Mouse (Mus musculus): ENCODE data around the gene Duoxa1. TPM values are rescaled to one million over a fixed set of nuclear protein-coding genes. Genes with fewer than 3 reads are reported as not detected.

Duoxa1 gene
- polyA plus RNA-seq, 1 experiment from 2014 or later = 11.4 TPM

GRCm38 (mm10) chr2:122317384-122317783, 3.9 kb upstream of the Duoxa1 start:
- Histone ChIP-seq H3K4me2 (ENCODE audit: low read depth, low read length) (no peak overlapping the region), H3K27ac (ENCODE audit: low read length) (no peak overlapping the region), H3K27me3 (ENCODE audit: control insufficient read depth, insufficient read depth, low read length) (peaks cover 19% of the 10 kb centered on the region), H3K4me1 (ENCODE audit: control insufficient read depth, insufficient read depth, low read length) (no peaks in the 10 kb centered on the region; the same call in 1 of the 2 replicates), H3K9ac (ENCODE audit: low read length) (no peak overlapping the region), H3K36me3 (ENCODE audit: control insufficient read depth, insufficient read depth, low read length) (no peaks in the 10 kb centered on the region), H3K9me3 (replicated peaks; ENCODE audit: control insufficient read depth, low read length) (no peaks in the 10 kb centered on the region), H3K4me3 (replicated peaks; ENCODE audit: low read length) (no peak overlapping the region)
- WGBS = 59% methylated on average over 4 of the region's 4 CpGs
- no peak for ATAC-seq (ENCODE audit: insufficient read depth, low FRiP score)

GRCm38 (mm10) chr2:122315372-122315771, 1.8 kb upstream of the Duoxa1 start, which contains the start of gene Duox1:
Gene Duox1, plus strand, starts transcription at chr2:122315672.
- WGBS = 86% methylated on average over 7 of the region's 7 CpGs
- no peak for ATAC-seq (ENCODE audit: insufficient read depth, low FRiP score)
- Histone ChIP-seq H3K4me3 (replicated peaks; ENCODE audit: low read length) (no peak within 1 kb of the TSS), H3K27ac (ENCODE audit: low read length) (no peak within 1 kb of the TSS), H3K4me1 (ENCODE audit: control insufficient read depth, insufficient read depth, low read length) (no peaks in the 10 kb centered on the region; the same call in 1 of the 2 replicates), H3K36me3 (ENCODE audit: control insufficient read depth, insufficient read depth, low read length) (no peaks in the 10 kb centered on the region), H3K9ac (ENCODE audit: low read length) (no peak within 1 kb of the TSS), H3K27me3 (ENCODE audit: control insufficient read depth, insufficient read depth, low read length) (peaks cover 25% of the 10 kb centered on the region), H3K4me2 (ENCODE audit: low read depth, low read length) (0 out of 2 replicates have a peak within 1 kb of the TSS, but pooled peaks have one; percentile 48), H3K9me3 (replicated peaks; ENCODE audit: control insufficient read depth, low read length) (no peaks in the 10 kb centered on the region)

- no peaks in the 10 kb centered on the region for H3K36me3 ChIP-seq (ENCODE audit: control insufficient read depth, insufficient read depth, low read length)
- H3K9ac ChIP-seq (ENCODE audit: low read length) = peak overlapping the region; percentile 40
- peak overlapping the region; percentile 48 for H3K4me2 ChIP-seq (ENCODE audit: low read depth, low read length)
- ATAC-seq (ENCODE audit: insufficient read depth, low FRiP score) = peak; percentile 77; the same call in 1 of the 2 replicates
- peak overlapping the region; percentile 4; the same call in 1 of the 2 replicates for H3K27ac ChIP-seq (ENCODE audit: low read length)
- H3K4me3 ChIP-seq (replicated peaks; ENCODE audit: low read length) = peak overlapping the region; percentile 37
- H3K27me3 ChIP-seq (ENCODE audit: control insufficient read depth, insufficient read depth, low read length) = peaks cover 32% of the 10 kb centered on the region
- H3K4me1 ChIP-seq (ENCODE audit: control insufficient read depth, insufficient read depth, low read length) = no peaks in the 10 kb centered on the region; the same call in 1 of the 2 replicates
- H3K9me3 ChIP-seq (replicated peaks; ENCODE audit: control insufficient read depth, low read length) = no peaks in the 10 kb centered on the region
- 4% methylated on average over 27 of the region's 27 CpGs for WGBS
Observed at GRCm38 (mm10) chr2:122312722-122313417, 660 bp downstream of the Duoxa1 start.

- Histone ChIP-seq H3K36me3 (ENCODE audit: control insufficient read depth, insufficient read depth, low read length) (no peaks in the 10 kb centered on the region), H3K9me3 (replicated peaks; ENCODE audit: control insufficient read depth, low read length) (no peaks in the 10 kb centered on the region), H3K4me3 (replicated peaks; ENCODE audit: low read length) (no peak overlapping the region), H3K9ac (ENCODE audit: low read length) (no peak overlapping the region), H3K27ac (ENCODE audit: low read length) (no peak overlapping the region), H3K4me2 (ENCODE audit: low read depth, low read length) (no peak overlapping the region), H3K27me3 (ENCODE audit: control insufficient read depth, insufficient read depth, low read length) (peaks cover 35% of the 10 kb centered on the region), H3K4me1 (ENCODE audit: control insufficient read depth, insufficient read depth, low read length) (no peaks in the 10 kb centered on the region; the same call in 1 of the 2 replicates)
- no peak for ATAC-seq (ENCODE audit: insufficient read depth, low FRiP score)
- 56% methylated on average over 2 of the region's 2 CpGs for WGBS
Observed at GRCm38 (mm10) chr2:122311561-122311960, 2.0 kb downstream of the Duoxa1 start.

GRCm38 (mm10) chr2:122309647-122310046, 3.9 kb downstream of the Duoxa1 start:
- no peak overlapping the region for H3K9ac ChIP-seq (ENCODE audit: low read length)
- H3K4me2 ChIP-seq (ENCODE audit: low read depth, low read length) = no peak overlapping the region
- WGBS = 33% methylated on average over 3 of the region's 3 CpGs
- no peak for ATAC-seq (ENCODE audit: insufficient read depth, low FRiP score)
- H3K4me1 ChIP-seq (ENCODE audit: control insufficient read depth, insufficient read depth, low read length) = peaks cover 4% of the 10 kb centered on the region; the same call in 1 of the 2 replicates
- H3K4me3 ChIP-seq (replicated peaks; ENCODE audit: low read length) = no peak overlapping the region
- no peaks in the 10 kb centered on the region for H3K9me3 ChIP-seq (replicated peaks; ENCODE audit: control insufficient read depth, low read length)
- H3K36me3 ChIP-seq (ENCODE audit: control insufficient read depth, insufficient read depth, low read length) = no peaks in the 10 kb centered on the region
- no peak overlapping the region for H3K27ac ChIP-seq (ENCODE audit: low read length)
- H3K27me3 ChIP-seq (ENCODE audit: control insufficient read depth, insufficient read depth, low read length) = peaks cover 38% of the 10 kb centered on the region

- H3K4me1 ChIP-seq (ENCODE audit: control insufficient read depth, insufficient read depth, low read length) = peaks cover 8% of the 10 kb centered on the region
- peak overlapping the region; percentile 69; the same call in 1 of the 2 replicates for H3K27ac ChIP-seq (ENCODE audit: low read length)
- no peaks in the 10 kb centered on the region for H3K36me3 ChIP-seq (ENCODE audit: control insufficient read depth, insufficient read depth, low read length)
- no peaks in the 10 kb centered on the region for H3K9me3 ChIP-seq (replicated peaks; ENCODE audit: control insufficient read depth, low read length)
- 0 out of 2 replicates have a peak overlapping the region, but pooled peaks have one; percentile 26 for H3K9ac ChIP-seq (ENCODE audit: low read length)
- peaks cover 43% of the 10 kb centered on the region for H3K27me3 ChIP-seq (ENCODE audit: control insufficient read depth, insufficient read depth, low read length)
- peak; percentile 54 for ATAC-seq (ENCODE audit: insufficient read depth, low FRiP score)
- WGBS = 34% methylated on average over 4 of the region's 4 CpGs
- no peak overlapping the region for H3K4me2 ChIP-seq (ENCODE audit: low read depth, low read length)
- H3K4me3 ChIP-seq (replicated peaks; ENCODE audit: low read length) = no peak overlapping the region
Observed at GRCm38 (mm10) chr2:122306184-122306583, 7.3 kb downstream of the Duoxa1 start.

- Histone ChIP-seq H3K9me3 (replicated peaks; ENCODE audit: control insufficient read depth, low read length) (no peaks in the 10 kb centered on the region), H3K27me3 (ENCODE audit: control insufficient read depth, insufficient read depth, low read length) (peaks cover 46% of the 10 kb centered on the region), H3K27ac (ENCODE audit: low read length) (no peak overlapping the region), H3K4me2 (ENCODE audit: low read depth, low read length) (0 out of 2 replicates have a peak overlapping the region, but pooled peaks have one; percentile 3), H3K9ac (ENCODE audit: low read length) (no peak overlapping the region), H3K4me3 (replicated peaks; ENCODE audit: low read length) (no peak overlapping the region), H3K4me1 (ENCODE audit: control insufficient read depth, insufficient read depth, low read length) (peaks cover 13% of the 10 kb centered on the region), H3K36me3 (ENCODE audit: control insufficient read depth, insufficient read depth, low read length) (no peaks in the 10 kb centered on the region)
- WGBS = 80% methylated on average over 16 of the region's 16 CpGs
- no peak for ATAC-seq (ENCODE audit: insufficient read depth, low FRiP score)
Observed at GRCm38 (mm10) chr2:122305097-122305892, 8.2 kb downstream of the Duoxa1 start.

GRCm38 (mm10) chr2:122304544-122304943, 9.0 kb downstream of the Duoxa1 start:
- 89% methylated on average over 6 of the region's 6 CpGs for WGBS

More at GRCm38 (mm10) chr2:122304544-122304943, 9.0 kb downstream of the Duoxa1 start:
- H3K4me1 ChIP-seq (ENCODE audit: control insufficient read depth, insufficient read depth, low read length) = peaks cover 13% of the 10 kb centered on the region
- H3K9me3 ChIP-seq (replicated peaks; ENCODE audit: control insufficient read depth, low read length) = no peaks in the 10 kb centered on the region
- H3K9ac ChIP-seq (ENCODE audit: low read length) = no peak overlapping the region
- H3K4me3 ChIP-seq (replicated peaks; ENCODE audit: low read length) = no peak overlapping the region
- no peak overlapping the region for H3K27ac ChIP-seq (ENCODE audit: low read length)
- H3K4me2 ChIP-seq (ENCODE audit: low read depth, low read length) = no peak overlapping the region
- ATAC-seq (ENCODE audit: insufficient read depth, low FRiP score) = no peak
- H3K27me3 ChIP-seq (ENCODE audit: control insufficient read depth, insufficient read depth, low read length) = peaks cover 53% of the 10 kb centered on the region
- no peaks in the 10 kb centered on the region for H3K36me3 ChIP-seq (ENCODE audit: control insufficient read depth, insufficient read depth, low read length)
